Mouse (Mus musculus) kidney, adult 11 months (tissue): ENCODE data around the gene 9930021J03Rik.
A peak's percentile ranks its signal among the peaks of the same experiment; 100 is the strongest.

Experiments
- DNase-seq: peaks from one replicate; pipeline ENCODE4 v3.0.0; 2022

Gene 9930021J03Rik

DNA sequence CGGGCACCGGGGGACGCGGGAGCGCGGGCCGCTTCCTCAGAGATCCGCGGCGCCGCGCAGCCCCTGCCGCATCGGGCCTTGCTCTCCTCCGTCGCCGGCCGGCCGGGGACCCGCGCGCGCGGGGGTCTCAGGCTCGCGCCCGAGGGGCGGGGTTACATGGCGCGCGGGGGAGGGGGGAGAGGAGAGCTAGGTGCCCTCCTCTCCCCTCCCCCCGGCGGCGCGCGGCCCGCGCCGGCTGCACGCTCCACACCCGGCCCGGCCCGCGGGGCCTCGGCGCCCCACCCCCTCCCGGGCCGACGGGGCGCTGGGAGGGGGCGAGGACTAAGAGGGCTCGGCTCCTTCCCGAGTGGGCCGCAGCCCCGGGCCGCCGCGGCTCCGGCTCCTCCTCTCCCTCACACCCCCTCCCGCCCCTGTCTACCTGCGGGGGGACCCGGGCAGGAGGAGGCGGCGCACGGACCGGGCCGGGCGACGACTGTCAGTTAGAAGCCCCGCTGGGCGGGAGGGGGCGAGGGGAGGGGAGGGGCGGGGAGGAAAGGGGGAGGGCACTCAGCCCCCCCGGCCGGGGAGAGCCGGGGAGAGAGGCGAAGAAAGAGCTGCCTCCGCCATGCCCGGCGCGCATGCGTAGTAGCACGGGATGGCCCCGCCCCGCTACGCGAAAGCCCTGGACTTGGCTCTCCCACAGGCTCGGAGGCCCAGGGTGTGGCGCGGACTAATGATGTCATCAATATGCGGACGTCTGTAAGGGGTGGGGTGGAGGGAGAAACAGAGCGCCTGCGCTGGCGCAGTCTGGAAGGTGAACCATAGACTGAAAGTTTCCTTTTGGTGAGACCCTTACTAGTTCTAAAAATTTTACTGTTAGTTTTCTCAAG is at the start of gene 9930021J03Rik:
Gene 9930021J03Rik, minus strand, starts transcription at position 73 of the 869 bp plus-strand sequence.
- DNase-seq: peak; percentile 97

DNA sequence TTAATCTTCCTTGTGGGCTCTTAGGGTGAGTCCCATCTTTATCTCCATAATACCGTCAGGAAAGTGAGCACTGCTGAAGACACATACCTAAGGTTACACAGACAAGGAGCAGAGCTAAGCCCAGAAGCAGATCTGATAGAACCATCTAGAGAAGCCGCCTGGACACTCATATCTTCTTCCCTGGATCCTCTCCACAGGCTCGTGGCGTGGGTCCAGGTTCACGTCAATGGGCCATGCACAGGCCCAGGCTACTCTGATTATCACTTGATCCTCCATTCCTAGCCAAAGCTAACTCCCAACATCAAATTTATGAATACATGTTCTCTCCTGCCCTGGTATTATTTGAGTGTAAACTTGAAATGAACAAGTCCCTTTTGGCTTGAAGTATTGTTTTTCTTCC is 47.9 kb upstream of the 9930021J03Rik start:
- no peak for DNase-seq

DNA sequence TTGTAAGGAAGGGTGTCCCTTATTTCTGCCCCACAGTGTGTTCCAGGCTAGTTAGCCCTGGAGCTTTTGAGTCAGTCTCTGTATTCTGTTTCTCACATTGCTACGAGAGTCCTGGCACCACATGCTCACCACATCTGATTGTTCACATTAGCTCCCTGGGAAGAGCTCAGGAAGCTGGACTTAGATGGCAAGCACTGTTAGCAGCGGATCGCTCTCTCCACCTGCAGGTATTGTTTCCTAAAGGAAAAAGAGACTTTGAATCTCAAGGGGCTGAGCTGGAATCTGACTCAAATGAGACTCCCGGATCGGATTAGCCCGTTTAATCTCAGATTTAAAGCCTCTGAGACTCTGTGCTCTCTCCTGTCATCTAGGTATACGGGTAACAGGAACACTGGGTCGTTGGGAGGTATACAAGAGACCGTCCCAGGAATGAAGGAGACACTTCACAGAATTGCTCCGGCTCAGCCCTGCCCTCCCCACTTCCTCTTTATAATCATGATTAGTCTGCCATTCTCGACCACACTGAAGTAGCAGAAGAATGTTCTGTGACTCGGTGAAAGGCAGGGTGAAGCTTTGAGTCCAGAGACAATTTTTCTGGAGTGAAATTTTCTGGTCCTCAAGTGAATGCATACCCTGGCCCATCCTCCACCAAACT is 45.4 kb upstream of the 9930021J03Rik start:
- no peak for DNase-seq

GRCm38 (mm10) chr19:29849924-29850551 is 44.2 kb upstream of the 9930021J03Rik start:
- DNase-seq: no peak

DNA sequence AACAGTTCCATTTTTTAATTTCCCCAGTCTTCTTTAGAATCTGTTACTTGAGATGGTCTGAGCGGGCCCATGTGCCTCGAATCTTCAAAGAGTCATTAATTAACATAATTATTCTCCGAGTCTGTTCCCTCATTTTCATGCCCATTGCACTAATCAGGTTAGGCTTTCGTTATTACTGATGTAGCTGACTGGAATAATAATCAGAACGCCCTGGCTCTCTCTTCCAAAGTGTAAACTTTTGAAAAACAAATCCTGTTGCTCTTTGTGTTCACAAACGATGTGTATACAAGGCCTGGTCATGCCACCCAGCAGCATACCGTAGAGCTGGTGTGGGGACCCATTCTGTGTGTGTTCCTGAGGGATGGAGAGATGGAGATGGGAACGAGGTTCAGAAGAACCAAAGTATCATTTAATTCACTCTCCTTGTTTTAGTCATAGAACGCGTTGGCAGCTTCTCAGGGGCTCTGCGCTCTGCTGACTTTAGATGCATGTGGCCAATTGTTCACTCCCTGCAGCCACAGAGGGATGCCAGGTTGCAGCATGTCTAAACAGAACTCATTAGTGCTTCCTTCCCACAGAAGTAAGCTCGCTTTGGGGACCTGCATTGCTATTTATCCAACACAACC is 38.4 kb upstream of the 9930021J03Rik start:
- no peak for DNase-seq

DNA sequence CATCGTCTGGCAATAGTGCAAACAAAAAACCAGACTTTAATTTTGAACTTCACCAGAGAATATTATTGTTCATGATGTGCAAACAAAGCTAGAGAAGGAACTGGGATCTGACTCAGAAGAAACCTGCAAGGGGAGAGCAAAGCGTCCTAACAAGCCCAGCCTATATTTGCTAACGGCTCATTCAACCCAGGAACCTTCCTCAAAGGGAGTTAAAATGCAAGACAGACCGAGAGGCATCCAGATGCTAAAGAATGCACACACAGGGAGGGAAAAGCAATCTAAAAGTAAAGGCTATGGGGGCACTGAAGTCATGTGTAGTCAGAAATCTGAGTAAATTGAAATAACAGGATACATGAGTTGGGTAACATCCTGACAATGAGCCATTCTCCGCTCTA is 37.8 kb upstream of the 9930021J03Rik start:
- DNase-seq: no peak

DNA sequence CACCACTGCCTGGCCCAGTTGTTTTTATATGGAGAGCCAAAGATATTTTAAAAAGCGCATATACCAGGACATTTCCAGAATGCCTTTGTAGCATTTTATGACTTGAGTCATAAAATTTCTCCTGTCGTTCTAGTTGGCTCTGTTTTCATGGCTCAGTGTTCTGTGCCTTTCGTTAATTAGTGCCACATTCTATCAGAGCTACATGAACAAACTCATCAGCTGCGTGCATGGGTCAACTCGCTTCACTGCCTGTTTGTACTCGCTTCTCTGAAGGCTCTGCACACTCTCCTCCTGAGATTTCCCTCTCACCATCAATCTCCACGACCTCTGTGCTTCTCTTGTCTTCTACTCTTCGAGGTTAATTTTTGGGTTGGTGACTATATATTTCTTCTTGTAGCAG is 37.2 kb upstream of the 9930021J03Rik start:
- DNase-seq: no peak

DNA sequence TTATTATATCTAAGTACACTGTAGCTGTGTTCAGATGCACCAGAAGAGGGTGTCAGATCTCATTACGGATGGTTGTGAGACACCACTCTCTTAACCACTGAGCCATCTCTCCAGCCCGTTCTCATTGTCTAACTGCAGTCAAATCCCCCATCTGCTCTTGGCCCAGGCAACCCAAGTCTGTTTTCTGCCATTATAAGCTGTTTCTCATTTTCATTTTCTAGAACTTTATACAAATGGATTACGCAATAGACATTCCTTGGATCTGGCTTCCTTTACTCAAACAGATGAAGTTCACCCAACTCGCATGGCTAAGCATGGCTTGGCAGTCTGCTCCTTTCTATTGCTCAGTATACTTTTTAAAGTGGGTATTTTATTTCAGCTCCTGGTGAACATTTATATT is 34.9 kb upstream of the 9930021J03Rik start:
- DNase-seq: no peak

- DNase-seq: no peak
Measured at GRCm38 (mm10) chr19:29838636-29839135, 32.9 kb upstream of the 9930021J03Rik start.

DNA sequence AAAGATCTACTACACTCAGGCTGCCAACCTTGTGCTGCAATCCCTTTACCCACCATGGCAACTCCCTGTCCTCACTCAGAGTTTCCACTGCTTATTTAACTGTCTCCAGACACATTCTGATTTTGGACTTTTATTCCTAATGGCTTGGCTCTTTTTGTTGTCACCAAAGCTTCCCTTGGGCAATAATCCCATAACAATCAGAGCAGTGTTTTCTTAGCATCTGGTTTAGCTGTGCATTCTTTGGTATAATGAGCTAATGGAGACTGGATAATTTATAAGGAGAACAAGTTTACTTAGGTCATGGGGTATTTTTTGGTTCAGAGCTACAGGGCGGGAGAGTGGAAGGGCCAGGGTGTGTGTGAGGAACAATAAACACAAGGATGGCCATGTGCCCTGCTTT is 32.4 kb upstream of the 9930021J03Rik start:
- DNase-seq: no peak

GRCm38 (mm10) chr19:29835364-29836034 is 29.7 kb upstream of the 9930021J03Rik start:
- no peak for DNase-seq

DNA sequence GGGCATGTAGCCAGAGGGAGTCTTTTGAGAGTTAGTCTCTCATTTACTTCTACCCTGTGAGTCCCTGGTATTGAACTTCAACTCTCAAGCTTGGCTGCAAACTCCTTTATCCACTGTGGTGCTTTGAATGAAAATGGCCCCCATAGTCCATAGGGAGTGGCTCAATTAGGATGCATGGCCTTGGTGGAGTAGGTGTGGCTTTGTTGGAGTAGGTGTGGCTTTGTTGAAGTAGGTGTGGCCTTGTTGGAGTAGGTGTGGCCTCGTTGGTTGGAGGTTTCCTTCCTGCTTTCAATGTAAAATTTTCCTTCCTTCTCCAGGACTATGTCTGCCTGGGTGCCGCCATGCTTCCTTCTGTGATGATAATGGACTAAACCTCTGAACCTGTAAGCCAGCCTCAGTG is 25.1 kb upstream of the 9930021J03Rik start:
- no peak for DNase-seq

DNA sequence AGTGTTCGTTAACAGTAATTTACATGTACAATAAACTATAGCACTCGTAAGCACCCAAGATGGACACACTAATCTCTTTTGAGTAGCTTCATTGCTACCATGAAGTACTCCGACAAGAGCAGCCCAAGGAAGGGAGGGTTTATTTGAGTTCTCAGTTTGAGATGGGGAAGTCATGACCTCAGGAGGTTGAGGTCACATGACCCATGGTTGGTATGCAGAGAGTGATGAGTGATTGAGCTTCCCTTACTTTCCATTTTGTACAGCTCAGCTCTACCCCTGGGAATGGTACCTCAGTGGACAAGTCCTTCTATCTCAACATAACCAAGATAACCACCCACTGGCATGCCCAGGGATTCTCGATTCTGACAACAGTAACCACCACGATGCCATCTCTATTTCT is 22.8 kb upstream of the 9930021J03Rik start:
- no peak for DNase-seq

- DNase-seq: peak; percentile 24
Measured at GRCm38 (mm10) chr19:29826686-29827085, 20.9 kb upstream of the 9930021J03Rik start.

- no peak for DNase-seq
Measured at GRCm38 (mm10) chr19:29825003-29825402, 19.2 kb upstream of the 9930021J03Rik start.

GRCm38 (mm10) chr19:29824034-29824700 is 18.4 kb upstream of the 9930021J03Rik start:
- peak; percentile 63 for DNase-seq

- DNase-seq: peak; percentile 29
Measured at GRCm38 (mm10) chr19:29823456-29824010, 17.7 kb upstream of the 9930021J03Rik start.

GRCm38 (mm10) chr19:29820966-29821365 is 15.2 kb upstream of the 9930021J03Rik start:
- DNase-seq: no peak

- DNase-seq: peak; percentile 87
Measured at GRCm38 (mm10) chr19:29812581-29813460, 7.0 kb upstream of the 9930021J03Rik start, which contains the start of gene Ranbp6. Gene Ranbp6 (minus strand): TSS chr19:29812974.

DNA sequence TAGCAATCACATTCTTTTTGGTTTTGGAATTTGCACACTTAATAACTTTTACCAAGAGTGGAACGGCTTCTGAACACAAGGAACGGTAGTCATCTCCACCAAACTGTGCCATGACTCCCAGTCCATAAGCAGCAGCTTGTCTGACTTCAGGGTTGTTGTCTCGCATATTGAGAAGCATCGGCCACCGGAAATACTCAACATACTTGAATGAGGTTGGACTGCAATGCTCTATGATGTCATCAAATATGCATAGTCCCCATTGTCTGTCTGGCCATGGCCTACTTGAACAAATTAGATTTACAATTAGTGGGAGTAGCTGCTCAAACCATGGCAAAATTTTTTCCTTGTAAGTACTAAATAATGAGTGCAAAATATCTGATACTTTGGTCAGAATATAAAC is 4.2 kb upstream of the 9930021J03Rik start:
- no peak for DNase-seq
